Mouse (Mus musculus): ENCODE data around the gene Fto. TPM values are rescaled to one million over a fixed set of nuclear protein-coding genes. Genes with fewer than 3 reads are reported as not detected.

Gene Fto
- total RNA-seq, 4 experiments from 2014 or later: 71.1 to 83.2 (median 80.8) TPM

DNA sequence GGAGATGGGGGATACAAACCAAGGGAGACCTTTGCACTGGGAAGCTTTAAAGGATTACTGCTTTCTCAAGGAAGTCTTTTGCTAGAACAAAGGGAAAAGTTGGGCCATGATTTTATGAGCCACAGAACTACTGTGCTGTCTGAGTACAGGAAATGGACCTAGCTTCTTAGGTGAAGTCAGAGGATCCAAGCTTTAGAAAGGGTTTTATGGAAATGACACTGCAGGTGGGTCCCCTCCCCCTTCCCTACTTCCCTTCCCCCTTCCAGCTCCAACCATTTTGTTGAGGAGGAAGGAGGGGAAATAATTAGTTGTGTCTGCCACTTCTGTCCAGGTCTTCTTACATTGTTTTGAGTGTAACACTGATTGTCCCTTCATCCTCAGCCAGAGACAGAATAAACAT, 182.7 kb downstream of the Fto start:
- DNase-seq (ENCODE audit: low spot score in 2 of 2): no peak

DNA sequence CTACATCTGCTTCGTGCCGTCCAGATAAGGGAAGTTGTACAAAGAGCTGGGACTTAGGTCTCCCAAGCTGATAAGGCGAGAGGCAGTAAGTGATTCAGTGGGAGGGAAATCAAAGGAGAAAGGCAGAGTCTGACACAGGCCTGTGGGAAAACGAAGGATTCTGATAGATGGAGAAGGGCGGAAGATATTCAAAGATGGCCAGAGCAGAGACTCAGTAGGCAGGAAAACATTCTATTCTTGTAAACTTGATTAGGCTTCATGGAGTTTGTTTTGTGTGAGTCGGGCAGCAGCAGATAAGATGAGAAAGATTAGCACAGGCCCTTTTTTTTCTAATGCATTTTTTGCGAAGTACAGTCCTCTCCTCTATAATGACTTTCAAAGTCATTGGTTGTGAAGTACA, 183.6 kb downstream of the Fto start:
- DNase-seq (ENCODE audit: low spot score in 2 of 2): no peak

DNA sequence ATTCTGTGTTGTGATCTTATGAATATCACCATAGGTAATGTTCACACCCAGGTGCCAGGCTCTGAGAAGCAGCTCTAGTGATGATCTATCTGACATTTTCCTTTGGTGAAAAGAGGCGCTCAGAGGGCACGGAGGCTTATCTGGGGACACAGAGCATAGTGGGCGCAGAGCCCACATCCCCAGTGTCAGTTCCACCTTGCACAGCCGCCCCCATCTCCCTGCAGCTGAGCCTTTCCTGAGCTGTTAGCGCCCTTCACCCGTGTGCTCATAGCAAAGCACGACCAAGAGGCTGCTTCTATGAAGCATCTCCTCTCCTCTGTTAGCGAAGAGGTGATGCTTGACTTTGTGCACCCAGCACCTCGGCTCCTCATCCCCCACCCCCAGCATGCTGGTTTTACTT, 185.3 kb downstream of the Fto start:
- DNase-seq (ENCODE audit: low spot score in 2 of 2): no peak

DNA sequence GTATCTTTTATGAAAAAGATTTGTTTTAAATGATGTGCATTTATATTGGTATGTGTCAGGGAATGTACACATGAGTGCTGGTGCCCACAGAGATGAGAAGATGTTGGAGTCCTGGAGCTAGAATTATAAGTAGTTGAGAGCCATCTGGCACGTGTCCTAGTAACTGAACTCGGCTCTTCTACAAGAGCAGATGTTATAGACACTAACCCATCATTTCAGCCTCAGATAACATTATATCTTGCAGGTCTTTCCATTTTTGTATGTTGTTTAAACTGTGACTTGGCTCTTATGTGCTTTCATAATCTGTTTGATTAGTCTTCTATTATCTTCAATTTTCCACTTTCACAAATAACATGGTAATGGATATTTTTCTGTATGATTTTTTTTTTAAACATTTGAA, 186.0 kb downstream of the Fto start:
- DNase-seq (ENCODE audit: low spot score in 2 of 2): no peak

DNA sequence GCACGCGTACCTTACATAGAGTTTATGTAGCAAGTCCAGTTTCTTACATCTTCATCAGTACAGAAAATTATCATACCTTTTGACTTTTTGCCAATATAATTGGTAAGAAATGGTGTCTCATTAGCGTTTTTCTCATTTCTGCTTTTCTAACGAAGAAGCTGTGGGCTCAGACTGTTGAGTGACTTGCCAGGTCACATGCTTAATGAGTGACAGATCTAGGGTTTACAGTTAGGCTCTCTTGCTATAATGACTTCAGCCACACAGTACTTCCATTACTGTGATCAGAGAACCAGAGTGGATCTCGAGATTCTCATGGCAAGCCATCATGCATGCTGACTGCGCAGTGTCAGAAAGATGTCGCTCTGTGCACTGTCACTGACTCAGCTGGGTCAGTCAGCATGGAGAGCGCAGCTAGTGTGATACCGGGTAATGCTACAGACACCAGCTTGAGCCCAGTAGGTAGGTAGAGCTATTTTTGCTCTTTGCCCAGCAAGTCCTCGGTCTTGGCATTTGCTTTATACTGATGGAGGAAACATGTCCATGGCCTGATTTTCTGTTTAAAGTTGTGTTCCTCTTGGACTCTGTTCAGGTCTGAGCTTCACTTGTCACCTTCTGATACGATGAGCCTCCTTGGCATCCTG, 188.8 kb downstream of the Fto start:
- no peak for DNase-seq (ENCODE audit: low spot score in 2 of 2)

DNA sequence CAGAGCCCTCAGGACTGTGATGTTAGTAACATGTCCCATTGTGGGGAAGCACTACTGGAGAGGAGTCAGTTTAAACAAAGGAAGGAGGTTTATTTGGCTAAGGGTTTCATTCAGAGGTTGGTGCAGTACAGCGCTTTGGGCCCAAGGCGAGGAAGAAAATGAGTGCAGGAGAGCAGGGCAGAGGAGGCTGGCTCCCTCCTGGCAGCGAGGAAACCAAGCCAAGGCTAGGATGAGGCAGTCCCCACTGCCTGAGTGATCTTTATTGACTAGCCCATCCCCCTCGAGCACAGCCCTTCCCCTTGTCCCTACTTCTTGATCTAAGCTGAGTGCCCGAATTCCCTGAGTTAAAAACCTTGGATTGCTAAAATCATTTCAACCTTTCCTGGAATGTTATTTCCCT, 189.5 kb downstream of the Fto start:
- DNase-seq (ENCODE audit: low spot score in 2 of 2): no peak

DNA sequence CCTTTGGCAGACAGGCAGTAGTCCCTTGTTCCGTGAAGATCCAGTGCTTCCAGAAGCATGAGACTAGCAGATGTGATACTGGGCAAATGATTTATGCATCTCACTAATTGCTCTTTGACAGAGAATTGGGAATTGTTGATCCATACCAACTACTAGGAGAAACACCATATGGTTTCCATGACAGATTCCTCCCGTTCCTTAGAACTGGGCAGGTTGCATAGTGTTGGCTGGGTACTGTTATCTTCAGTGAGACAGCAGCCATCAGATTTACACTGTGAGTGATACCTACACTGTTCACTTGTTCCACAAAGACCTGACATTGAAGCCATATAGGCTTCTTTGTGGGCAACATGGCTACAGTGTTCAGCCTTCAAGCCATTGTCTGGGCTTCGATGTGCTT, 191.0 kb downstream of the Fto start:
- no peak for DNase-seq (ENCODE audit: low spot score in 2 of 2)

DNA sequence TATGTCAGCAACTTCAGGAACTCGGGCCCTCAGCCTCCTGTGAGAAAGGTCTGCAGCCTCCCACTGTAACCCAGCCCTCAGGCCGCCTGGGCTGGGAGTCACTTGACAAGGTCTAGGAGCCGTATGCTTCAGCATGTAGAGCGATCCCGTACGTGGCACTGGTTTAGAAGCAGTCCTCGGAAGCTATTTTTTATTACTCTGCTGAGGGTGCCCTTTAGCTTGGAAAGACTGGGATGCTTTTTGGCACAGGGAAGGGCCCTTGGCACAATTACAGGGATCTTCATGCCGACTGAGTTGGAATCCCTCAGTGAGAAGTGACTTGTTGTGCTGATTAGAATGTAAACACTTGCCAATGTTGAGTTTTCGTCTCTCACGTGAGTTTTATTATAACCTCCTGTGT, 191.6 kb downstream of the Fto start:
- peak; percentile 35 to 50 for DNase-seq (ENCODE audit: low spot score in 2 of 2)

DNA sequence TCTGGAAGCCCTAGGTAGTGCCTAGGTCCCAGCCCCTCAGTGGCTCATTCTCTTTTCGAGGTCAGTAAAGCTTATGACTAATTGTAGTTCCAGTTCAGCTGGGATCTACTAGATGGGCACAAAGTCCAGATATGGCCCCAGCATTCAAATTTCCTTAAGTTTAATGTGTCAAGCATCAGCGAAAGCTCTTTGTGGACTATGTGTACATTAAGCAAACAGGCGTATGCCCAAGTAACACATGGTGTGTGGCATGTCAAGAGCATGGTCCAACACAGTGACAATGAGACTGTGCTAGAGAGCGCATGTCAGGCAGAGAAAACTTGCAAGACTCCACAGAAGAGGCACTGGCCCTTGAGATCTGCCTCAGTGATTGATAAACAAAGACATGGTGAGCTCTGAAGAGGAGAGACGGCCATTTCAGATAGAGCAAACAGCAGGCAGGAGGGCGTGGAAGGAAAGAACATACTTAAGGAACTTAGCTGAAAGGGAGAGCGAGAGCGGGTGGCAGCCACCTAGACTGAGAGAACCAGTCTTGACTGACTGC, 192.2 kb downstream of the Fto start:
- DNase-seq (ENCODE audit: low spot score in 2 of 2): no peak

DNA sequence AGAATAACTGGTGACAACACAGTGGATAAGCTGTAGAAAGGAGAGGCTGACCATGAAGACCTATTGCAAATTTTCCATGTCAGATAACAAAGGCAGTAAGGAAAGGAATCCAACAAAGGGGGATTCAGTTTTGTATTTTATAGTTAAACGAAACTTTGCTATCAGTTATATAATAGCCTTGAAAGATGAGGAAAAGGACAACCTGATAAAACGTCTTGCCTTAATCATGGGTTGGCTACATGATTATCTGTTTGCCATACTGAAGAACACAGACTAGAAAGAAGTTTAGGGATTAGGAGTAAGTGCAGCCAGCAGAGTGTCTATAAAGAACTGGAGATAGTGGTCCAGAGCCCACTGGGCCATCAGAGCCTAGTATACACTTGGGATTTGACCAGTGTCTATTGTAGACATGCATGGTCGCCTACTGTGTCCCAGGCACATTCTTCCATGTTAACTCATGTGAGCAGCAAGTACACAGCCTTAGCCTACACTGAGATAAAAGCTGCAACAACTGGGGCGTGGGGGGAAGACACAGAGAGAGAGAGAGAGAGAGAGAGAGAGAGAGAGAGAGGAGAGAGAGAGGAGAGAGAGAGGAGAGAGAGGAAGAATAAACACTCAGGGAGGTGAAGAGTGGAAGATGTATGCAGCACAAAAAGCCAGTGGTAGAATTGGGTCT, 192.8 kb downstream of the Fto start:
- no peak for DNase-seq (ENCODE audit: low spot score in 2 of 2)

DNA sequence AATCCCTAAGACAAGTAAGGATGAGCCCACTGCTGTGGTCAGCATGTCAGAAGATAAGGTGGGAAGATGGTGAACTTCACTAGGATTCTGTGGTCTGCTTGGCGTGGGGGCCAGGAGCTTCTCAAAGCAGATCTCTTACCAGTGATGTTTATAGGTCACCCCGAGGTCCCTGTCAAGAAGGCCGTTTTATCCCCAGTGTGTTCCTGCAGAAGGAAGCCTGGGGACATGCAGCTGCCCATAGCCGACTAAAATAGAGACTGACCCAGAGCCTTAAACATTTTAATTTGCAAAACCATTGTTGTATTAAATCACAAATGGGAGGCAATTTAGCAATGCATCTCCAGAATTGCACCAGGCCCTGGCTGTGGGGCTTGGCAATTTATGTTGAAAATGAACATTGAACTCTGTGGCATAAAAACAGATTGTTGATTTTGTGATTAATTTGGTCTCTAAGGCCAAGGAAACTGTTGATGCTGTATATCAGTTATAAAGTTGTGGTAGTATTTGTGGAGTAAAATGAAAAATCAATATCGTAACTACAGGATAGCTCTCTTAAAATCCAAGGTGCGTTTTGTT, 193.4 kb downstream of the Fto start:
- DNase-seq (ENCODE audit: low spot score in 2 of 2): no peak

DNA sequence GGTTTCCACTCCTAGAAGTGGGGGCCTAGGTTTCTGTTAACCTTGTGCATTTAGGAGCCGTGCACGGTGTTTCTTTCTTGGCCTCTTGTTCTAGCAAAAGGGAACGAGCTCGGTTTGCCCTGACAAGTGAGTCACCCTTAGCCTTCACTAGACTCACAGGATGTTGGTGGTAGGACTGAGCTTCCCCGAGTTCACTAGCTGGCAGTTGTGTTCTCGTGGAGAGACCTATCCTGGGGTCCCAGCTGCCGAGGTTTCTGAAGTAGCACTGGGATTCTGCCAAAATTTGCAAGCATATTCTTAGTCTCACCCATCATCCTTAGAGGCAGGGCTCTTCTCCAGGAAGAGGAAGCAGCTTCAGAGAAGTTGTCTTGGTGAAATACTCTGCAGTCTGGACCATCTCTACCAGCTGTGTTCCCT, 194.4 kb downstream of the Fto start:
- DNase-seq (ENCODE audit: low spot score in 2 of 2): no peak

DNA sequence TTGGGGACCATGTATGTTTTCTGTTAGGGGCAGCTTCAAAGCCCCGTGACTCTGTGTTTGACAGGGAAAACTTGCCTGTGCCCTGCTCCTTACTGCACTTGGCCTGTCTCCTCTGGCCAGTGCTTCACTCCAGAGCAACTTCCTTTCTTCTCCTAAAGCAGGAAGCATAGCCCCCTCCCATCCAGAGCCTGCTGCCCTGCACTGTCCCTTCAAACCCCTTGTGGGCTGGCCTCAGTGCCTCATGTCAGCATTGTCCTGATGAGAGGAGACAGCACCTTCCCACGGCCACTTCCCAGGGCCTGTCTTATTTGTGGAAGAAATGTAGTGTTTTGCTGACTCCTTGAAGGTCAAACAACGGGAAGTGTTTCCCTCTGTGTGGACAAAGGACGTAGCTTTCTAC, 195.0 kb downstream of the Fto start:
- no peak for DNase-seq (ENCODE audit: low spot score in 2 of 2)

DNA sequence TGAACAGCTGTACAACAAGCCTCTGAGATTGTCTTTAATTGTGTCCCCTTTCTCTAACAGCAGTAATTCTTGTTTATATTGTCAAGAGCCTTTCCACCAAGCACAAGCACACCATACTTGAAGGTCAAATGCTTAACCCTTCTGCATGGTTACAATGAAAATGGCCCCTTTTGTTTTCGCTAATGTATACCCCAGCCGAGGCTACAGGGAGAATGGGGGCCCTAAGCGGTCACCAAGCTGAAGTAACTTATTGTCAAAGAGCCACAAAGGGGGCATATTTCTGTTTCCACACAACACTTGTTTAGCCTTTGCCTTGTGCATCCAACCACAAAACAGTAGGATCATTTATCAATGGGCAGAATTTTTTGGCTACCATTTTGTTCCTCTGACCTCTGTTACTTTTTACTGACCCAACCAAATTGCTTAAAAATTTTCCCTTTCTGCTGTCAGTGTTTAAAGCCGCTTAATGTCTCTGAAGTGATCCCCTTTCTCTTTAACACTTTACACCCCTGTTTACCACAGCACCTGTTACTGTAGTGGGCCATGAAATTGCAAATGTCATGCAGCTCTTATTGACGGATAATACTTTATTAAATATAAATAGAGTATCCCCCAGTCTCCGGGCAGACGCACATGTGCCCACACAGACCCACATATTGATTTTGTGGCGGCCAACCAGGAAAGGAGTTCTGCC, 196.0 kb downstream of the Fto start:
- DNase-seq (ENCODE audit: low spot score in 2 of 2): no peak

DNA sequence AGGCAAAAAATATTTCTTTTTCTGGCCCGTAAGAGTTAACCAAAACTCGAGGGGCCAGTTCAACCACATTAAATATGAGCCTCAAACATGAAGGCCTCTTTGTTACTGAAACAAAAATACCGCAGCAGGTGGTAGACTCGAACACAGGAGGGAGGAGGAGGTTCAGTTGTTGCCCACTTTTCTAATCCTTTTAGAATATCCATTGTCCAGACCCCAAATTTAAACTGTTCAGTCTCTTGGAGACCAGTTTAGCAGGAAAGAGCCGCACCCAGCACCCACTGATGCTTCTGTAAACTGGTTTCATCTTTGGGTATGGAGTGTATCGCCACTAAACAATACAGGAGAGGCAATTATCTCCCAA, 196.6 kb downstream of the Fto start:
- DNase-seq (ENCODE audit: low spot score in 2 of 2): no peak

DNA sequence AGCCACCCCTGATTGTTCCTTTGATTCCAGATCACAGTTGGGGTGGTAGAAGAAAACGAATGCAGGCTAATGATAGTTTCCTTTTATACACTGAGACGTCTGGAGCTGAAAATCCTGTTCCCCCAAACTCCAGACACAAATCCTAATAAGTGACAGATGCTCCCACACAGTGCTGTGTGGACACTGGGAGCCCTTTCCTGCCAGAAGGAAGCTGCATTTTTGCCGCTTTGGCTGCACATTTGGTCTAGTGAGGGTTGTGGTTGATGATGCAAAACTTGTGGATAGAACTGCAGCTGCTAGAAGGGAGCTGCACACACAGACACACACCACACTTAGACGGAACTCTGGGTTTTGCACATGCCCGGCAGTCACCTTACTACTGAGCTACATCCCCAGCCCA, 197.4 kb downstream of the Fto start:
- no peak for DNase-seq (ENCODE audit: low spot score in 2 of 2)

DNA sequence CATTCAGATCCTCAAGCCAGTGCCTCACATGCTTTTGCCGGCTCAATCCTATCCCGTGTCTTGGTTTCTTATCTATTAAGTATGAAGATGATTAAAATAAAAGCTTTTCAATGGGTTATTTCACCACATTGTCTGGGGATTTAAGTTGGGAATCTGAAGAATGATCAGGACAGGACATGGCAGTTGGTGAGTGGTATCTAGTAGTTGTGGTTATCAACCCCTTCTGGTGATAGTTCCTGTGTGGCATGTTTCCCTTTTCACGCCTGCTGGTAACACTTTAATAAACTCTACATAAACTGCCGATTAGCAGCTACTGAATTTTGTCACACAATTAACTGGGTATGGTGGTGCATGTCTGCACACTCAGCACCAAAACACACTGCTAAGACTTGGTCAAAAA, 198.6 kb downstream of the Fto start:
- no peak for DNase-seq (ENCODE audit: low spot score in 2 of 2)

DNA sequence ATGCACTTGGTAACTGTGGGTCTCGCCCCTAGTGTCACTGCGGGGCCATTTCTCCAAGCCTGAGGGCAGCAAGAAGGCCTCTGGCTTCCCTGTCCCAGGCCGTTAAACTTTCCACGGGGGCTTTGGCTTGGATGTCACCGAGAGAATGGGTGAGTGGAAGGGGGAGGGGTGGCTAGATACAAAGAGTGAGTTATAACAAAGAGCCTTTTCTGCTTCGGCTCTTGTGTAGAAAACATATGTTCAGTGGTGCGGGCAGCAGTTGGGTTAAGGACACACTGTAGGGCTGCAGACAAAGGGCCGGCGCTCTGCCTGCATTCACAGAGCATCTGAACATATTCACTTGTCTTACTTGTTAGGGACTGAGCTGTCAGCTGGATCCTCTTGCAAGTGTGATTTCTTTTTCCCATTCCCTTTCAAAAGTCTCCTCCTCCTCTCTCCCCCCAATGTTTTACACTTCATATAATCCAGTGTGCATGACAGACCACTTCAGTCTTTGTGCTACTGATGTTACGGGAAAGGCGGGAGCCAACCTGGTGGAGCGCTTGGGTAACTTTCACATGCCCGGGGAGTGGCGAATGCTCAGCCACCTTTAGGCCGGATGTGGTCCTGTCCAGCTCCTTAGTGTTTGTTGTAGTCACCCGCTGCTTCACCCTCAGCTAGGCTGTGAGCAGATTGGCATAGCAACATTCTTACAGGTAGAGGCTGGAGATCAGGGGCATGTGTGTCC, 201.6 kb downstream of the Fto start:
- DNase-seq (ENCODE audit: low spot score in 2 of 2): no peak

DNA sequence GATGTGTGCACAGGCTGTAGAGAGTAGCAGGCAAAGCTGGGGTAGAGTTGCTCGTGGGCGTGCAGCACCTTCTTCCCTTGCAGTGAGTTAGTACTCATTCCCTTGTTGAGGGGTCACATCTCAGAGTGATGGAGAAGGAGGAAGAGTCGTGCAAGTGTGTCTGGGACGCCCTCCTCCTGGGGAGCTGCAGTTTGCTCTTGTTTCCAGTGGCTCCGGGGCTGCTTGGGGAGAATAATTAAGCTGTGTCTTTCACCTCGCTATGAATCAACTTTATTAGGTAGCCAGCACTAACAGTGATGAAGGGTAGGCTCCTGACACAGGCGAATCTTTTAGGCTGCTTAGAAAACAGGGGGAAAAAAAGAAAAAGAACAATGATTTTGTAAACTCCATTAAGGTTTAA, 203.1 kb downstream of the Fto start:
- no peak for DNase-seq (ENCODE audit: low spot score in 2 of 2)

DNA sequence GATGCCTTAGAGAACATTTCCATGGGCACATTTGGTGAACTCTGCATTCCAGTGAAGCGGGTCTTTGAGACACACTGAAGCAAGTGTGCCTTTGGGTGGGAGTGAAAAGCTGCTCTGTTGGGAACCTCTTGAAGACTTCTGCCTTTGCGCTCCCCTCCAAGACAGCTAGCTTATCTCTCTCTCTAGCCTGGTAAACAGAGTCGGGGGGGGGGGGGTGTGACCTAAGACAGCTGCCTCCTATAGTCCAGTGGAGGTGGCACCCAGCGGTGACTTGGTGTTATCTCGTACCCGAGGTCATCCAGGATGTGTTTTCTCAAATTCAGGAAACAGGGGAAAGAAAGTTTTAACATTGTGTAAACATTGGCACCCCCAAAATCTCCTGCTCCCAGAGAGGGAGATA, 204.8 kb downstream of the Fto start:
- DNase-seq (ENCODE audit: low spot score in 2 of 2): no peak

DNA sequence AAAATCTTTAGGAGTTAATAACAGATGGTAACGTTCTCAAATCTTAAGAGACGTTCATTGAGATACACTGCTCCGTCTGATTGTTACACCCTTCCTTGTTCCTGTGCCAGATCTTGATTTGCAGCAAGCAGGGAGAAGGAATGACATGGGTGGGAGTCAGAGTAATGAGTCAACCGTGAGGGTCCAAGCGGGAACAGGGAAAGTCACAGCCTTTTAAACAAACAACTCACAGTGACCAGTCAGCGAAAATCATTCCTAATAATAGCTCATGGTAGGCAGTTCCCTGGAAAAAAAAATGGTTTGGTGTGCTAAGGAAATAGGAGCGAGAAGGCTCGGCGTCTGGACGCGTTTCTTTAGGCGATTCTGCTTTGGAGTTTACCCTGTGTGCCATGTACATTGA, 208.9 kb downstream of the Fto start:
- no peak for DNase-seq (ENCODE audit: low spot score in 2 of 2)

All from gastrocnemius, adult 8-10 months (tissue).